Mouse (Mus musculus) heart, adult 2 months (tissue): ENCODE measurements at regions not wholly inside any gene's neighbourhood (a gene's known extent, or its start where the extent isn't known, plus 50 kb on each side); places are given as distances from the start of the nearest gene placed in this dataset.

Experiments
- DNase-seq, 2 experiments: peaks; one replicate each; pipeline ENCODE4 v3.0.0; 2021
- H3K27ac ChIP-seq: fragments of 200-600 bp; 2 replicates; pipeline ENCODE4 v1.8.1; 2022
- H3K27me3 ChIP-seq: fragments of 200-500 bp; 2 replicates; pipeline ENCODE4 v1.6.1; 2012; ENCODE audit warnings: mild to moderate bottlenecking, low read length, inconsistent platforms, mixed read lengths; ENCODE audit not compliant: control insufficient read depth, insufficient read depth
- H3K36me3 ChIP-seq: fragments of 200-500 bp; 2 replicates; pipeline ENCODE4 v1.6.1; 2012; ENCODE audit warnings: low read length, inconsistent platforms; ENCODE audit not compliant: control insufficient read depth, insufficient read depth
- H3K4me1 ChIP-seq: fragments of 200-500 bp; 2 replicates; pipeline ENCODE4 v1.6.1; 2011; ENCODE audit warnings: low read length; ENCODE audit not compliant: control insufficient read depth, insufficient read depth
- H3K4me3 ChIP-seq: fragments of 200-600 bp; 2 replicates; pipeline ENCODE4 v1.8.1; 2022
- H3K79me2 ChIP-seq: fragments of 200-500 bp; replicated peaks from 2 replicates; pipeline ENCODE4 v1.6.1; 2012; ENCODE audit warnings: mild to moderate bottlenecking, inconsistent platforms, low read length, moderate library complexity, mixed read lengths; ENCODE audit not compliant: control insufficient read depth, insufficient read depth
- H3K9ac ChIP-seq: fragments of 200-500 bp; 2 replicates; pipeline ENCODE4 v1.6.1; 2012; ENCODE audit warnings: low read depth, mild to moderate bottlenecking, control low read depth, inconsistent platforms, low read length, mixed read lengths
- CTCF ChIP-seq: fragments of 200-600 bp; IDR thresholded peaks from 2 replicates; pipeline ENCODE4 v1.8.1; 2022; ENCODE audit warnings: antibody characterized with exemption, mild to moderate bottlenecking, moderate library complexity
- EP300 ChIP-seq: fragments of 200-500 bp; IDR thresholded peaks from 2 replicates; pipeline ENCODE4 v1.6.1; 2011; ENCODE audit warnings: low read depth, low read length, control low read depth; ENCODE audit not compliant: insufficient read depth
- POLR2A ChIP-seq: fragments of 200-500 bp; IDR thresholded peaks from 2 replicates; pipeline ENCODE4 v1.6.1; 2011; ENCODE audit warnings: mild to moderate bottlenecking, low read depth, low read length, control low read depth; ENCODE audit not compliant: insufficient read depth
- WGBS: fragments of 180-500 bp; shearing (Covaris S2); methylation state at CpG from one replicate; pipeline ENCODE4 v1.1.7; 2018; 5-methylcytosine and 5-hydroxymethylcytosine counted together
- intact Hi-C: fragments of 180-260 bp; cut with DNase I; formaldehyde crosslinking; loops from one replicate; pipeline ENCODE4 v1.15.1; 2025

DNA sequence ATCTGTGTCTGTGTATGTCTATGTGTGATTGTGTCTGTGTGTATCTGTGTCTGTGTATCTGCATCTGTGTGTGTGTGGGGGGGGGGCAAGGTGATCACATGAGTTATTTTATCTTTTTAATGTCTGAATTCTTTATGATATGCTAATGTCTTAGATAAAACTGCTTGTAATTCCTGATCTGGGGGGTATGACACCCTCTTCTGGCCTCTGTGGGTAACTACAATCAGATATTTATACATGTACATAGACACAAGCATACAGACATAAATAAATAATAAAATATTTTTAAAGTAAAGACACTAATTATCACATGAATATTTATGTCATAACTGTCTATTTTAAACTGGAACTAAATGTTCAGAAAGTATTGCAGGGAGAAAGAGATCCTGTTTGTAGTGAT is 66.5 kb upstream of the Pirt start:
- intact Hi-C loops: no loop called here
- Histone ChIP-seq H3K4me3 (no peak overlapping the region), H3K27me3 (no peaks in the 10 kb centered on the region), H3K4me1 (no peaks in the 10 kb centered on the region), H3K27ac (no peak overlapping the region), H3K79me2 (no peaks in the 10 kb centered on the region), H3K36me3 (no peaks in the 10 kb centered on the region), H3K9ac (no peak overlapping the region)
- TF ChIP-seq EP300 (no peak), POLR2A (no peak), CTCF (no peak)
- no peak for DNase-seq

DNA sequence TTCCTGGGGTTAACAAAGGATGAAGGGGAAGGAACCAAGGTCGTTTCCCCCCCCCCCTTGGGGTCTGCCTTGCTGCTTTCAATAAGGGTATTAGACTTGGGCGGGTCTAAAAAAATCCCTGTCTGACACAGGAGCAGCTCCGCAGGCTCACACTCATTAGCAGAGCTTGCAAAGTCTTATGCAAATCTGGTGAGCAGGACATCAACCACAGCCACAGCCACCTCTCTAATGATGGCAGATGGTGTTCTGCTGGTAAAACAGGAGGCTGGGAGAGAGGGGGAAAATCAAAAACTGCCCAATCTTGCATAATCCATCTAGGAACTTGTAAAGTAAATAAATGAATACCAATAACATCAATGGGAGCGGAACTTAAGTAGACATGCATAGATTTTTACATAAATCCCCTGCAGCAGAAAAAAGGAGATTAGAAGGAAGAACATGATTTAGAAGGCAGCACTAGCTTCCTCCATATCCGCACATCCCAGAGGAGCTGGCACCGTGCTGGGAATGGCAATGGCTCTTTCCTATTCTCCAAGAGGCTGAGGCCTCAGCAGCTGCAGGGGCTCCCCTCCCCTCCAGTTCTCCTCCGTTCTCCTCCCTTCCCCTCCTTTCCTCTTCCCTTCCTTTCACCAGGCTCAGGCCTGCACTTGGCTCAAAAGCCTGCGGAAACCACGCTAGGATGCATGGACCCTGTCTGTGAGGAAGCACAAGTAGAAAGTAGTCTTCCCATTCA is 65.6 kb upstream of the Pirt start:
- Histone ChIP-seq H3K79me2 (no peaks in the 10 kb centered on the region), H3K4me3 (no peak overlapping the region), H3K9ac (no peak overlapping the region), H3K4me1 (no peaks in the 10 kb centered on the region), H3K27me3 (no peaks in the 10 kb centered on the region), H3K27ac (no peak overlapping the region), H3K36me3 (no peaks in the 10 kb centered on the region)
- WGBS: 43% methylated on average over 9 of the region's 9 CpGs
- no peak for DNase-seq
- TF ChIP-seq POLR2A: no peak
- TF ChIP-seq CTCF: no peak
- no peak for TF ChIP-seq EP300
- intact Hi-C loops: no loop called here
